Mouse (Mus musculus) limb, embryonic 14.5 days (tissue): ENCODE results near the gene Arl15. TPM values are rescaled to one million over a fixed set of nuclear protein-coding genes. Genes with fewer than 3 reads are reported as not detected.

Source experiments
- ATAC-seq: fragments of 200-750 bp; cut with Nextera tagmentation; 2 replicates; pipeline ENCODE4 v1.8.0; 2017; ENCODE audit warnings: low read depth, moderate number of reproducible peaks, moderate TSS enrichment; ENCODE audit not compliant: low FRiP score
- DNase-seq: peaks from one replicate; pipeline ENCODE4 v3.0.0-alpha.2; 2015; ENCODE audit warnings: low spot score
- H3K27ac ChIP-seq: fragments of 300-500 bp; sonication (generic); replicated peaks from 2 replicates; pipeline ENCODE4 v1.5.1; 2014; ENCODE audit warnings: low read depth, mild to moderate bottlenecking, low read length, moderate library complexity, mixed read lengths
- H3K27me3 ChIP-seq: fragments of 300-500 bp; sonication (generic); 2 replicates; pipeline ENCODE4 v1.6.1; 2014; ENCODE audit warnings: low read length, mixed read lengths; ENCODE audit not compliant: control insufficient read depth, insufficient read depth
- H3K36me3 ChIP-seq: fragments of 300-500 bp; sonication (generic); 2 replicates; pipeline ENCODE4 v1.6.1; 2014; ENCODE audit warnings: mild to moderate bottlenecking, low read length, moderate library complexity, mixed read lengths; ENCODE audit not compliant: control insufficient read depth, insufficient read depth
- H3K4me1 ChIP-seq: fragments of 300-500 bp; sonication (generic); 2 replicates; pipeline ENCODE4 v1.6.1; 2014; ENCODE audit warnings: antibody characterized with exemption, low read length, mixed read lengths; ENCODE audit not compliant: control insufficient read depth, insufficient read depth
- H3K4me2 ChIP-seq: fragments of 300-500 bp; sonication (generic); replicated peaks from 2 replicates; pipeline ENCODE4 v1.6.1; 2014; ENCODE audit warnings: low read depth, mild to moderate bottlenecking, low read length, moderate library complexity; ENCODE audit not compliant: severe bottlenecking
- H3K4me3 ChIP-seq: fragments of 300-500 bp; sonication (generic); replicated peaks from 2 replicates; pipeline ENCODE4 v1.5.1; 2014; ENCODE audit warnings: low read length
- H3K9ac ChIP-seq: fragments of 300-500 bp; sonication (generic); 2 replicates; pipeline ENCODE4 v1.6.1; 2014; ENCODE audit warnings: mild to moderate bottlenecking, low read depth, low read length, moderate library complexity; ENCODE audit not compliant: severe bottlenecking
- H3K9me3 ChIP-seq: fragments of 300-500 bp; sonication (generic); 2 replicates; pipeline ENCODE4 v1.6.1; 2016; ENCODE audit warnings: low read length; ENCODE audit not compliant: control insufficient read depth
- POLR2A ChIP-seq: fragments of 200-500 bp; IDR thresholded peaks from 2 replicates; pipeline ENCODE4 v1.8.0; 2012; ENCODE audit warnings: inconsistent platforms, mild to moderate bottlenecking, moderate library complexity, borderline replicate concordance; ENCODE audit not compliant: insufficient read depth, insufficient read length; ENCODE audit errors: extremely low read depth
- WGBS: fragments of 180-500 bp; shearing (Covaris S2); extraction: QIAGEN DNeasy Blood & Tissue Kit; methylation state at CpG from one replicate; pipeline ENCODE4 v1.1.7; 2014; 5-methylcytosine and 5-hydroxymethylcytosine counted together
- polyA plus RNA-seq, 2 experiments: library from polyadenylated mRNA; depleted of rRNA in 1 of 2; stranded (reverse) in 1 of 2; unstranded in 1 of 2; fragments of >200 nt; fragmentation: Nextera tagmentation in 1 of 2; extraction: Ambion mirVana in 1 of 2; gene quantifications; 2 replicates each; pipeline versions ENCODE4 v1.2.1 to v1.2.3; 2012 to 2014

The Arl15 gene
- polyA plus RNA-seq, 2 experiments = 10.1 to 10.7 TPM

DNA sequence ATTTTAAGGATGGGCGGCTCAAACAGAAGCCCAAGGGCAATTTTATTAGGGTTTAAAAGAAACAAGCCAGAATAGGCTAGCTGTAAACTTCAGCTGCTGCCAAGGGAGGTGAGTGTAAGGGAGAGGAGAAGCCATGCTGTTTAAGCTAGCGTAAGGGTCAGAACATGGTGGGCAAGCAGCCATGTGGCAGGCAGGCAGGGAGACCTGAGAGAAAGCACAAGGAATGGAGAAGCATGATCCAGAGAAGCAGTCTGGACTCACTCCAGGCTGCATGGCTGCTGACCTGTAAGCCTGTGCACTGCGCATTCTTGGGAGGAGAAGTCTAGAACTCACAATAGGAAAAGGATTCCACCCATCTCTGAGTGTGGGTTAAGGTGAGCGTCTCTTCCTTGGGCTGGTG lies 66.5 kb downstream of the Arl15 start:
- Histone ChIP-seq H3K9me3 (no peaks in the 10 kb centered on the region), H3K27ac (0 out of 2 replicates have a peak overlapping the region, but pooled peaks have one; percentile 29), H3K36me3 (no peaks in the 10 kb centered on the region), H3K4me2 (no peak overlapping the region), H3K9ac (no peak overlapping the region), H3K4me3 (no peak overlapping the region), H3K4me1 (peaks cover 20% of the 10 kb centered on the region), H3K27me3 (no peaks in the 10 kb centered on the region)
- DNase-seq (no peak), ATAC-seq (no peak)
- WGBS = 54% methylated on average over 4 of the region's 4 CpGs
- no peak for TF ChIP-seq POLR2A

DNA sequence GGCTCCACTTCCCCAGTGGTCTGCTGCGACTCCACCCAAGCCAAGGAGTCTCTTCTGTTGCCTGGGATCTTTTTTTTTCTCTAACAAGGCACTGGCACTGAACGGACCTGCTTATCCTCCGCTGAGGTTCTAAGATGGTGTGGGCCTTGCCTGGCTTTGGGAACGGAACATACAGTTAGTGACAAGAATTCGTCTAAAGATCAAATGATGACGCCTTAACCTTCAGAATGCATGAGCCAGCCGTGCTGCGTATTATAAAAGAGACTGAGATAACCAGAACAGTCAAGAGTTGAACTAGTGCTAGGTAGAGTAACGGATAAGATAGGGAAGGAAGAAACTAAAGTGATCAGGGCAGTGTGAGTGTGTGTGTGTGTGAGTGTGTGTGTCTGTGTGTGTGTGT lies 66.9 kb downstream of the Arl15 start:
- 90% methylated on average over 9 of the region's 9 CpGs for WGBS
- Histone ChIP-seq H3K9ac (no peak overlapping the region), H3K27ac (0 out of 2 replicates have a peak overlapping the region, but pooled peaks have one; percentile 29), H3K9me3 (no peaks in the 10 kb centered on the region), H3K27me3 (no peaks in the 10 kb centered on the region), H3K36me3 (no peaks in the 10 kb centered on the region), H3K4me2 (no peak overlapping the region), H3K4me3 (no peak overlapping the region), H3K4me1 (peaks cover 17% of the 10 kb centered on the region)
- ATAC-seq = no peak
- DNase-seq = no peak
- TF ChIP-seq POLR2A = no peak

- TF ChIP-seq POLR2A = no peak
- WGBS = 81% methylated on average over 10 of the region's 10 CpGs
- H3K9ac ChIP-seq = no peak overlapping the region
- no peaks in the 10 kb centered on the region for H3K36me3 ChIP-seq
- no peaks in the 10 kb centered on the region for H3K9me3 ChIP-seq
- no peak overlapping the region for H3K27ac ChIP-seq
- DNase-seq (no peak), ATAC-seq (no peak)
- H3K4me1 ChIP-seq = peaks cover 17% of the 10 kb centered on the region
- H3K4me3 ChIP-seq = no peak overlapping the region
- no peaks in the 10 kb centered on the region for H3K27me3 ChIP-seq
- no peak overlapping the region for H3K4me2 ChIP-seq
Observed at GRCm38 (mm10) chr13:113862951-113863350, 68.6 kb downstream of the Arl15 start.

- Histone ChIP-seq H3K27ac (no peak overlapping the region), H3K4me1 (peaks cover 15% of the 10 kb centered on the region), H3K27me3 (no peaks in the 10 kb centered on the region), H3K9me3 (no peaks in the 10 kb centered on the region), H3K36me3 (no peaks in the 10 kb centered on the region), H3K4me3 (no peak overlapping the region), H3K4me2 (no peak overlapping the region), H3K9ac (no peak overlapping the region)
- TF ChIP-seq POLR2A = no peak
- ATAC-seq (no peak), DNase-seq (no peak)
- 78% methylated on average over 10 of the region's 10 CpGs for WGBS
Observed at GRCm38 (mm10) chr13:113863688-113864087, 69.4 kb downstream of the Arl15 start.

DNA sequence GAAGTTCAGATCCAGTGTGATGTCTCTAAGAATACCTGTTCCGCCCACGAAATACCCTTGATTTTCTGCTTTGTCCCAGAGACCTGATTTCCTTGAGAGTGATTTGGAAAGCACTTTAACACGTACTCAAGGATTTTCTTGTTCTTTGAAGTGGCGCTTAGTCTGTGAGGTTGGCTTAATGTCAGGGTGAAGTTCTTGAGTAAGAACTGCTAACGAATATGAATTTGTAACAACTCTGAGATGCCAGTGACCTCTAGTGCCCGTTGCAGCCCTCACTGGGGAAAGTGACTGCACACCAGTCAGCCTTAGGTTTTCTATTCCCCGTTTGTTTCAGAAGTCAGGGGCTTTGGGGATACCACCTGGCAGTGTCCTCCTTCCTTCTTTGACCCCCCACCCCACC lies 70.0 kb downstream of the Arl15 start:
- Histone ChIP-seq H3K36me3 (no peaks in the 10 kb centered on the region), H3K9me3 (no peaks in the 10 kb centered on the region), H3K4me3 (no peak overlapping the region), H3K27ac (no peak overlapping the region), H3K27me3 (no peaks in the 10 kb centered on the region), H3K4me2 (no peak overlapping the region), H3K9ac (no peak overlapping the region), H3K4me1 (peaks cover 13% of the 10 kb centered on the region)
- DNase-seq = no peak
- no peak for ATAC-seq
- WGBS = 62% methylated on average over 7 of the region's 7 CpGs
- TF ChIP-seq POLR2A = no peak

DNA sequence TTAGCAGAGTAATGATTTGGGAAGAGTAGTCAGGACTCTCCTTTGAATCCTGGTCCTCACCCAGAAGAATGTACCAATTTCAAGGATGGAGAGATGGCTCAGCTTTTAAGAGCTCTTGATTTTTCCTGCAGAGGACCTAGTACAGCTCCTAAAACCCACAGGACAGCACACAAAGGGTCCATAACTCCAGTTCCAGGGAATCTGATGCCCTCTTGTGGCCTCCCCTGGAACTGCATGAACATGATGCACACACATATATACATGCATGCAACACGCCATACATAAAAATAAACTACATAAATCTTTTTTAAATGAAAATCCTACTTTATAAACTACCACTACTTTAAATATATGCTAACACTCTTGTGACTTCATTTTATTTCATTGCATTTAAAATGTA lies 70.6 kb downstream of the Arl15 start:
- H3K36me3 ChIP-seq = no peaks in the 10 kb centered on the region
- no peak overlapping the region for H3K4me2 ChIP-seq
- no peak overlapping the region for H3K27ac ChIP-seq
- DNase-seq (peak; percentile 56), ATAC-seq (no peak)
- no peaks in the 10 kb centered on the region for H3K27me3 ChIP-seq
- H3K4me1 ChIP-seq = peaks cover 6% of the 10 kb centered on the region; the same call in 1 of the 2 replicates
- TF ChIP-seq POLR2A = no peak
- 63% methylated on average over 1 of the region's 1 CpGs for WGBS
- H3K9ac ChIP-seq = no peak overlapping the region
- H3K9me3 ChIP-seq = no peaks in the 10 kb centered on the region
- no peak overlapping the region for H3K4me3 ChIP-seq
